Mouse (Mus musculus) hindbrain, postnatal 0 days (tissue): Measurements from ENCODE around the gene Ets1. TPM values are rescaled to one million over a fixed set of nuclear protein-coding genes. Genes with fewer than 3 reads are reported as not detected.

Experiments used
- ATAC-seq: fragments of 200-750 bp; cut with Nextera tagmentation; 2 replicates; pipeline ENCODE4 v1.8.0; 2017; ENCODE audit warnings: mild to moderate bottlenecking, moderate TSS enrichment, moderate library complexity
- DNase-seq: peaks from one replicate; pipeline ENCODE4 v3.0.0-alpha.2; 2015; ENCODE audit warnings: low spot score
- H3K27ac ChIP-seq: fragments of 300-500 bp; sonication (generic); 2 replicates; pipeline ENCODE4 v1.5.1; 2014; ENCODE audit warnings: mild to moderate bottlenecking
- H3K27me3 ChIP-seq: fragments of 300-500 bp; sonication (generic); 2 replicates; pipeline ENCODE4 v1.6.1; 2014; ENCODE audit warnings: low read length, mixed read lengths; ENCODE audit not compliant: insufficient read depth
- H3K36me3 ChIP-seq: fragments of 300-500 bp; sonication (generic); 2 replicates; pipeline ENCODE4 v1.6.1; 2014; ENCODE audit warnings: low read length, mixed read lengths; ENCODE audit not compliant: insufficient read depth
- H3K4me1 ChIP-seq: fragments of 300-500 bp; sonication (generic); 2 replicates; pipeline ENCODE4 v1.6.1; 2014; ENCODE audit warnings: antibody characterized with exemption, low read length, mixed read lengths; ENCODE audit not compliant: insufficient read depth
- H3K4me2 ChIP-seq: fragments of 300-500 bp; sonication (generic); 2 replicates; pipeline ENCODE4 v1.6.1; 2014; ENCODE audit warnings: low read depth, mild to moderate bottlenecking, low read length, moderate library complexity, mixed read lengths
- H3K4me3 ChIP-seq: fragments of 300-500 bp; sonication (generic); 2 replicates; pipeline ENCODE4 v1.5.1; 2014; ENCODE audit warnings: low read length
- H3K9ac ChIP-seq: fragments of 300-500 bp; sonication (generic); replicated peaks from 2 replicates; pipeline ENCODE4 v1.6.1; 2014; ENCODE audit warnings: mild to moderate bottlenecking, low read length, moderate library complexity, mixed read lengths
- H3K9me3 ChIP-seq: fragments of 300-500 bp; sonication (generic); 2 replicates; pipeline ENCODE4 v1.6.1; 2016; ENCODE audit warnings: low read length, mixed read lengths
- CTCF ChIP-seq: IDR thresholded peaks from 2 replicates; pipeline ENCODE4 v1.5.1; 2016; ENCODE audit warnings: antibody characterized with exemption, control low read depth, low read depth
- WGBS: fragments of 180-500 bp; shearing (Covaris S2); extraction: QIAGEN DNeasy Blood & Tissue Kit; methylation state at CpG from one replicate; pipeline ENCODE4 v1.1.7; 2014; 5-methylcytosine and 5-hydroxymethylcytosine counted together
- polyA plus RNA-seq: library from polyadenylated mRNA; unstranded; fragments of >200 nt; fragmentation: Nextera tagmentation; extraction: Ambion mirVana; gene quantifications from 2 replicates; pipeline ENCODE4 v1.2.1, GENCODE M21; 2015
- total RNA-seq: library from RNA; depleted of rRNA; stranded (reverse); fragments of >200 nt; gene quantifications from 2 replicates; pipeline ENCODE4 v1.2.3, GENCODE M21; 2014

The Ets1 gene
- total and polyA plus RNA-seq, 2 experiments from 2014 or later, result 9.9 to 14.0 TPM

DNA sequence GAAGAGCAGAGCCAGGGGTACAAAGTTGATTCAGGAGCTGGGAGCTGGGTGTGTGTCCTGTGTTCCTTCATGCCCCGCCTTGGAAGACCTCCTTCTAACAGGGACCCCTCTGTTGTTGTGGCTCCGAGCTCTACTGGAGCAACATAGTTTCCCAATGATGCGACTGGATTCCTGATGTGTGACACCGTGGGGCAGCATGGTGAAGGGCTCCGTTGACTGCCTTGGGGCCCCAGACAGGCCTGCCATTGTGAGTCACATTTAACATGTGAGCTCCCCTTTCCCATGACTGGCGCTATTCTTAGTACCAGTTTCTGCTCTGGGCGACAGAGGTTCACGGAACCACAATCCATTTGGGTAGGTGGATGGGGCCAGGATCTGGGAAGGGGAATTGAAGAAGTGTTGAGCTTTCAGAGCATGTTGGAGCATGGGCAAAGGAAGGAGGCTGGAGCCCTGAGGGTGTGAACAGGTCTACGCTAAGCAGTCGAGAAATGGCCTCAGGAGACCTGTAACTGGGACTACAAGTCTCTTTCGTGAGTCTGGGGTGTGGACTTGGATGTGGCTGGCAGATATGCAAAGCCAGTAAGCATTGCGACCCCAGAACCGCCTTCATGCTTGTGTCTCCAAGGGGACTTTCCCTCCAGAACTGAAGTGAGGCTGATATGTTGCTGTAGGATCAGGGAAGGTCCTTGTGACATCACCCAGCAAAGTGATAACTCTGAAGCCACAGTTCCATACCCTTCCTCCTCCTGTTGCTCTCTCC lies 113.9 kb downstream of the Ets1 start:
- Histone ChIP-seq H3K4me2 (no peak overlapping the region), H3K36me3 (no peaks in the 10 kb centered on the region), H3K27me3 (no peaks in the 10 kb centered on the region; the same call in 1 of the 2 replicates), H3K27ac (no peak overlapping the region), H3K4me1 (no peaks in the 10 kb centered on the region), H3K4me3 (no peak overlapping the region), H3K9me3 (no peaks in the 10 kb centered on the region), H3K9ac (no peak overlapping the region)
- DNase-seq (no peak), ATAC-seq (no peak)
- no peak for TF ChIP-seq CTCF
- WGBS, result 90% methylated on average over 13 of the region's 13 CpGs

DNA sequence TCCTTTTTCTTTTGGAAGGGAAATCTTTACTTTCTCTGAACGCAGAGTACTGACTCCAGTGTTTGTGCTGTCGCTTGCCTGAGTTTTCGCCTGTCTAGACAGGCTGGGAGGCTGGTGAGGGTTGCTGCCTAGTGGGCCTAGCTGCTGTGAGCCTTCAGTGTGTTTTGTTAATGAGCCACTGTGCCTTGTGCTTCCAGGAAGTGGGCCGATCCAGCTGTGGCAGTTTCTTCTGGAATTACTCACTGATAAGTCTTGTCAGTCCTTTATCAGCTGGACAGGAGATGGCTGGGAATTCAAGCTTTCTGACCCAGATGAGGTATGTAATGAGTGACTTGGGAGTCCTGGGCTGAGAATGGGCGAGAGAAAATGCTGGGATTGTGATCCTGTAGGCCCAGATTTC lies 116.6 kb downstream of the Ets1 start:
- H3K27me3 ChIP-seq, result no peaks in the 10 kb centered on the region
- ATAC-seq (no peak), DNase-seq (no peak)
- H3K4me3 ChIP-seq, result no peak overlapping the region
- H3K36me3 ChIP-seq, result no peaks in the 10 kb centered on the region
- H3K9me3 ChIP-seq, result no peaks in the 10 kb centered on the region
- no peaks in the 10 kb centered on the region for H3K4me1 ChIP-seq
- no peak overlapping the region for H3K9ac ChIP-seq
- H3K27ac ChIP-seq, result no peak overlapping the region
- TF ChIP-seq CTCF, result no peak
- WGBS, result 85% methylated on average over 5 of the region's 5 CpGs
- no peak overlapping the region for H3K4me2 ChIP-seq

DNA sequence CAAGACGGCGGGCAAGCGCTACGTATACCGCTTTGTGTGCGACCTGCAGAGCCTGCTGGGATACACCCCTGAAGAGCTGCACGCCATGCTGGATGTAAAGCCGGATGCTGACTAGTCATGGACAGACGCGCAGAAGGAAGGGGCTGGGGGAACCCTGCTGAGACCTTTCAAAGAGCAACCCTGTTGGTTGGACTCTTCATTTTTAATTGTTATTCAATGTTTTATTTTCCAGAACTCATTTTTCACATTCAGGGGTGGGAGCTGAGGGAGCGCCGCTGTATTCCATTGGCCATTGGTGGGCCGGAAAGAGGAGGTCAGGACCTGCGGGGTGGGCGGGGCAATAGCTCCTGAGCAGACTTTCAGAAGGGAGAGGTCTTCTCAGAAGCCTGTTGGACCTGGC lies 118.3 kb downstream of the Ets1 start:
- H3K9ac ChIP-seq, result no peak overlapping the region
- 83% methylated on average over 15 of the region's 15 CpGs for WGBS
- no peak for ATAC-seq

DNA sequence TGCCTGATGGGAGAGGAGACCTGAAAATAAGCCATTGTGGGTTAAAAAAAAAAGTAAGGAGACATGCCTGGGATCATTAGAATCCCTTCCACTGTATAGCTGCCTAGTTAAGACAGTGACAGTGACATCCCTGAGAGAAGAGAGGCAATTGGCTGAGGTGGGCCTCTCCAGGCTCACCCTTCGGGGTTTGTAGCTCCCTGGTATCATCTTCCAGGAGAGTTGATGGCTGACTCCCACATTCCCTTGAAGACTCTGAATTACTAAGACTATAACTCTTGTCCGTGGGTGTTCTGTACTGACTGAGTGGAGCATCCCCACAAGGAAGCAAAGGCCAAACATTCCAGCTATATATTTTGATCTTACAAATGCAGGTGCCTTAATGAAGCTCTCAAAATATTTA lies 120.0 kb downstream of the Ets1 start:
- Histone ChIP-seq H3K27me3 (no peaks in the 10 kb centered on the region), H3K4me1 (no peaks in the 10 kb centered on the region), H3K4me3 (no peak overlapping the region), H3K9me3 (no peaks in the 10 kb centered on the region), H3K36me3 (no peaks in the 10 kb centered on the region), H3K27ac (no peak overlapping the region), H3K4me2 (no peak overlapping the region), H3K9ac (no peak overlapping the region)
- WGBS, result 84% methylated on average over 2 of the region's 2 CpGs
- no peak for TF ChIP-seq CTCF
- DNase-seq (no peak), ATAC-seq (no peak)

More for the DNA sequence above, 118.3 kb downstream of the Ets1 start:
- no peak overlapping the region for H3K27ac ChIP-seq
- no peak for TF ChIP-seq CTCF
- H3K4me3 ChIP-seq, result no peak overlapping the region
- no peak for DNase-seq
- H3K4me2 ChIP-seq, result no peak overlapping the region
- H3K27me3 ChIP-seq, result no peaks in the 10 kb centered on the region
- no peaks in the 10 kb centered on the region for H3K9me3 ChIP-seq
- no peaks in the 10 kb centered on the region for H3K36me3 ChIP-seq
- no peaks in the 10 kb centered on the region for H3K4me1 ChIP-seq

DNA sequence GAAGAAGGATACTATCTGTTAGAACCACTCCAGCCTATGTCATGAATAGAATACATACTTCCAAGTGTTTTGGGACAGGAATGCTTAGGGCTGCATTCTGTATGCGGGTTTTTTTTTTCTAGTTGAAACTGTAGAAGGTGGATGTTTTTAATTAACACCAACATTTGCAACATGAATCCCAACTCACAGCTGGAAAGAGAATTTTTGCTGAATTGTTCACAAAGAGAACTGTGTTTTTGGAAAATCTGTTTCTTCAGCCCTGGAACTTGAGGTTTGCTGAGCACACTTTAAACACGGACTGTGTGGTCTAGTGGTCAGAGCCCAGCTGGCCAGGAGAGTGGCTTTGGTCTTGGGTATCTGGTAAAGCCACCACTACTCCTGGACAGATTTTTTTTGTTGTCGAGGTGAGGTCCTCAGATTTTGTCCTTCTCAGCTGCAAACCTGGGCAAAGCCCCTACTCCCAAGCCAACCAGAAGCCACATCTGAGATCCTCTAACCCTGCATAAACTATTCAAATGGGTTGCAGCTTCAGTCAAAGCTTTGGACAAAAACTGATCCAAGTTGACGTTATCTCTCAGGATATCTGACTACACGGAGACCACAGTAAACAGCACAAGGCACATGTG lies 122.4 kb downstream of the Ets1 start:
- Histone ChIP-seq H3K4me3 (no peak overlapping the region), H3K4me2 (no peak overlapping the region), H3K9me3 (no peaks in the 10 kb centered on the region), H3K9ac (no peak overlapping the region), H3K27ac (no peak overlapping the region), H3K36me3 (no peaks in the 10 kb centered on the region), H3K4me1 (no peaks in the 10 kb centered on the region), H3K27me3 (no peaks in the 10 kb centered on the region)
- 86% methylated on average over 5 of the region's 5 CpGs for WGBS
- ATAC-seq, result no peak
- no peak for DNase-seq
- no peak for TF ChIP-seq CTCF

DNA sequence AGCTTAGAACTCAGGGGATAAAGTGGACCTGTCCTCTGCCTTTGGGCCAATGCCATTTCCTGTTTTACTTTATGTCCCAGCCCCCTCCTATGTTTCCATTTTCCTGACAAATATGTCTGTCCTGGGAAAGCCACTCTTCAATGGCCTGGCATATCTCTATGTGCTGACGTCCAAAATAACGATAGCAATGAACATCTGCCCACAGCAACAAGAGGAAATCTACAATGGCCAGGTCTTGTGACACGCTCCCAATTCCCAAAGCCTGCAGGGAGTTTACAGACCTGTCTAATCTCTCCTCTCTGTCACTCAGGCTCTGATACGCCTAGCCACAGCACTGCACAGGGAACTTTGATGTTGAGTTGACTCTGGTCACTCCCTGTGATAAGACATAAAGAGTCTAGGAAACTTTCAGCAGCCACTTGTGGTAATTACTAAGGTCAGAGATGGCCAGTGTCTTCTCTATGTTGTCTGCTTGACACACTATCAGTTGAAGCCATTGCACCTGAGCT lies 124.7 kb downstream of the Ets1 start:
- WGBS, result 95% methylated on average over 4 of the region's 4 CpGs
- no peak overlapping the region for H3K4me2 ChIP-seq
- H3K9me3 ChIP-seq, result no peaks in the 10 kb centered on the region
- no peak overlapping the region for H3K4me3 ChIP-seq
- no peak overlapping the region for H3K27ac ChIP-seq
- no peaks in the 10 kb centered on the region for H3K36me3 ChIP-seq
- H3K9ac ChIP-seq, result no peak overlapping the region
- H3K4me1 ChIP-seq, result no peaks in the 10 kb centered on the region
- DNase-seq, result no peak
- ATAC-seq, result no peak
- H3K27me3 ChIP-seq, result no peaks in the 10 kb centered on the region
- no peak for TF ChIP-seq CTCF

DNA sequence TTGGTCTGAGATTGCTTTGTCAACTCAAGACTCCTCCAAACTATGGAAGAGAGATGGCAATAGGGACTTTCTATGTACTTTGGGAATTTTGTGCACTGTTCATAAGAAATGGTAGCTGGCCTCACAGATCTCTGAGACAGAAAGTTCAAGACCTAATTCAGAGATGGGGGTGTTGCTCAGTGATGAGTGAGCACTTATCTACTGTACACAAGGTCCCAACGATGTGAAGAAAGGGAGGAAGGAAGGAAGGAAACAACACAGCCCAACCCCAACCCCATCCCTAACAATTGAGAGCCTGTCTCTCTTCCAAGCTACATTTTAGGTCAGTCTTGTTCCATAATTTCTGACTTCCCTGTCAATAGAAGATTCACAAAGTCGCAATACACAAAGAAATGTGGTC lies 125.3 kb downstream of the Ets1 start:
- Histone ChIP-seq H3K36me3 (no peaks in the 10 kb centered on the region), H3K27me3 (no peaks in the 10 kb centered on the region), H3K9ac (no peak overlapping the region), H3K27ac (no peak overlapping the region), H3K4me2 (no peak overlapping the region), H3K4me3 (no peak overlapping the region), H3K4me1 (no peaks in the 10 kb centered on the region), H3K9me3 (no peaks in the 10 kb centered on the region)
- ATAC-seq (no peak), DNase-seq (no peak)
- WGBS, result 68% methylated on average over 2 of the region's 2 CpGs
- TF ChIP-seq CTCF, result no peak
